Mouse (Mus musculus) urinary bladder, postnatal 10 days (tissue): Measurements from ENCODE around the gene Gemin7.

Experiments used
- DNase-seq: peaks from one replicate; pipeline ENCODE4 v3.0.0; 2022; ENCODE audit warnings: low spot score

The Gemin7 gene

DNA sequence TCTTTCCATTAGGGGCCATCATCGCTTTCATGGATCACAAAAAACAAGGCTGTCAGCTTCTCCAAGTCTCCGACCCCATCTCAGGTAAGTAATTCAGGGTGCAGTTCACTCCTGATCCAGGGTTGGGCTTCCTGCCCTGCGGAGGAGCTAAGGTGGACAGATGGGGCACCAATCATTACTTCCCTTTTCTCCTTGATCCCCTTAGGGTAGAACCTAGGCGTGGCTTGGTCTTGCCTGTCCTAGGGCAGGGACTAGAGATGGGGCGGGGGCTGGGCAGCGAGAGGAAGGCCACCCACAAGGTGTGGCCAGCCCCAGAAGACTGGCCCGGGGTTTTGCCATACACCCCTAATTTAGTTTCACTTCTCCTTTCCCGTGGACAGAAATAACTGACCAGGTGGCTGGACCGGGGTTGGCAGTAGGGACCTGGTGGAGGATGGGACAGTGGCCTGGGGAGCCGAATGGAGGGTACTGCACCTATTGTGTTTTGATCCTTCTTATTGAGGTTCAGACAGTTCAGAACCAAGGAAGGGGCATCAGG lies 551 bp upstream of the Gemin7 start:
- no peak for DNase-seq

DNA sequence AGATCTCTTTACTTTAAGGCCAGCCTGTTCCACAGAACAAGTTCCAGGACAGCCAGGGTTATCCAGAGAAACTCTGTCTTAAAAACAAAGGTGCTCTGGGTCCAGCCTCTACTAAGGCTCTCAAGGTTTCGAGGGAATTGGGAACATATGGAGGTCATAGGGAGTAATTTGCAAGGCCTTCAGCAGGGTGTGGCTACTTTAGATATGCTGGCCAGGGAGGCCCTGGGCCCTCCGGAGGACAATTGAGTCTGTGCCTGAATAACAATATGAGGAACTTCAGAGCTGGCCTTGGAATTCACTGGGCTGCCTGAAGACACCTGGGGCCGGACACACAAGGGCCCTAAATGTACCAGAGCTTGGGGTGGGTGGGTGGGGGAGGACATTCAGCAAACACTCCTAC lies 1.8 kb downstream of the Gemin7 start:
- no peak for DNase-seq

DNA sequence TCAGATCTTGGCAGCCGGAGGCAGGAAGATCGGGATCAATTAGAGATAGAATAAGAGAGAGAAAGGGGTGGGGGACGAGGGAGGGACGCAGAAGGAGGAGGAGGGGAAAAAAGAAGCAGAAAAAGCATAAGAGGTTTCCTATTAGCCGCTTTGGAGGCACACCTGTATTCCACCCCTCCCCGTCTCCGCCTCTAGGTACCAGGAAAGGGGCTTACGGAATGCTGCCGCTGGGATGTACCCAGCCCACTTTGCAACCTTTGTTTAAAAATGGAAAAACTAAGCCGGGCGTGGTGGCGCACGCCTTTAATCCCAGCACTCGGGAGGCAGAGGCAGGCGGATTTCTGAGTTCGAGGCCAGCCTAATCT lies 3.6 kb downstream of the Gemin7 start:
- no peak for DNase-seq

DNA sequence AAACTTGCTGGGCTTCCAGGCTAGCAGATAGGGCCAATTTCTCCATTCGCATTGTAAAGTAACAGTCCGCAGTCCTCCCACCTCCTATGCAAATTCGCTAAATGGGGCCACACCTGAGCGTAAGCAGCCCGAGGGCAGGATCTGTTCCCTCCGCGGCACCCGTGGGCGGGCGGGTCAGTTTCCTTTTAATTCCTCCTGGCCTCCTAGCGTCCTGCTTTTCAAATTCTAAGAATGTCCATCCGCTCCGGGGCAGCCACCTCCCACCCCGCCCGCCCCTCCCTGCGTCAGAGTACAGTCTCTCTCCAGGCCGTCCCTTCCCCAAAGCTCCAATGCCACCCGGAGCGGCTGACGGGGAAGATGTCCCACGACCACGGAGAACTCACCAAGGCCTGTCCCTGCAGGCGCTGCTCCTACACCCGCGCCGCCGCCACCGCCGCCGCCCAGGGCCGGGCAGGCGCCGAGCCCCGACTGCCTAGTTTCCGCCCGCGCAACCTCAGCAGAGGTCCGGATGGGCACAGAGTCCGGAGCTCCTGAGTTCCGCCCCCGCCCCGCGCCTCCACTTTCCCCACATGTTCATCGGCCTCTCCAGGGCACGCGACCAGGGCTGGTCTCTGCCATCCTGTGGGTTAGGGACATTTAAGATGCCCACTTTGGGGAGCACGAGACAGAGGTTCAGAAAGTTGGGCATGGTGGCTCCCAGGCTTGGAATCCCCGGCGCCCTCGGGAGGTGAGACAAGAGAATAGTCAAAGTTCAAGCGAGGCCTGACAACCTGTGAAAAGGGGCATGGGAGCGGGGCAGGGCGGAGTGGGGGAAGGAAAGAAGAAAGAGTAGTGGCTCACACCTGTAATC lies 4.2 kb downstream of the Gemin7 start:
- DNase-seq: peak; percentile 39

DNA sequence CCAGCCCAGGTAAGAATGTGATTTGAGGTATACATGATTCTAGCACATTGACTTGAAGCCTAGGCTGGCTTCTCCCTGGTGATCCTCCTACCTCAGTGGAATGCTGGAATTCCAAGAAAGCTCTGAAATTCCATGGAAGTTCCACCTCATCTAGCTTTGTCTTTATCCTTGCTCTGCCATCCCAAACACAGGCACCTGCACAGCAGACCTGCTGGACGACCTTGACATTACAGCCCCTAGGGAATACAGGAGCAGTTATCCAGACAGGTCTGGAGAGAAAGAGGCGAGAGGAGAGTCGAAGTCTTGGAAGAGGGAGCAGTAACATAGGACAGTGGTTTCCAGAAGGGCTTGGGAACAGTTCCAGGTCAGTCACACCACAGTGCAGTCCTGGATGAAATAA lies 7.7 kb downstream of the Gemin7 start:
- DNase-seq: no peak

DNA sequence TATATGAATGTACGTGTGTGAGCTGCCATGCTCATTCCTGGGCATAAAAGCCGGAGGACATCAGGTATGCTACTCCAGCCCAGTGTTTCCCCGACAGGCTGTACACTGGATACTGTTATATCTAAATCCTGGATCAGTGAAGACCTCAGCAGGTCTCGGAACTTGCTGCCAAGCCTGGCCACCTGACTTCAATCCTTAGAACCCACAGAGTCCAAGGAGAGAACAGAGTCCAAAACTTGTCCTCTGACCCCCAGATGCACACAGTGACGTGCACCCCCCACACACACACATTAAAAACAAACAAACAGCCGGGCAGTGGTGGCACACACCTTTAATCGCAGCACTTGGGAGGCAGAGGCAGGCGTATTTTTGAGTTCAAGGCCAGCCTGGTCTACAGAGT lies 10.0 kb downstream of the Gemin7 start:
- DNase-seq: no peak

DNA sequence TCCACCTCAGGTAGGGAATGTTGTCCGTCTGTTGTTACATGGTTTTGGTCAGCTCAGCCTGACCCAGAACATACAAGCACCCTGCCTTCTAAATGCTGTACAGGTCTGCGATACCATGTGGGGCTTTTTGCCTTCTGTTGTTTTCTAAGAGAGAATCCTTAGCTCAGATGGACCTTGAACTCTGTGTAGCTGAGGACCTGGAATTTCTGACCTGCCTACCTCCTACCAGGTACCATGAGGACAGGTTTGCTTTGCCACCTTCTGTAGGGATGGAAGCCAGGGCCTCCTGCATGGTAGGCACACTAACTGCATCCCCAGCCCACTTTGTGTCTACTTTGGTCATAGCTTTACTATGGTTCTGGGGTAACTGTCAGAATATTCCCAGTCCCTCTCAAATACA lies 11.6 kb downstream of the Gemin7 start:
- DNase-seq: no peak

DNA sequence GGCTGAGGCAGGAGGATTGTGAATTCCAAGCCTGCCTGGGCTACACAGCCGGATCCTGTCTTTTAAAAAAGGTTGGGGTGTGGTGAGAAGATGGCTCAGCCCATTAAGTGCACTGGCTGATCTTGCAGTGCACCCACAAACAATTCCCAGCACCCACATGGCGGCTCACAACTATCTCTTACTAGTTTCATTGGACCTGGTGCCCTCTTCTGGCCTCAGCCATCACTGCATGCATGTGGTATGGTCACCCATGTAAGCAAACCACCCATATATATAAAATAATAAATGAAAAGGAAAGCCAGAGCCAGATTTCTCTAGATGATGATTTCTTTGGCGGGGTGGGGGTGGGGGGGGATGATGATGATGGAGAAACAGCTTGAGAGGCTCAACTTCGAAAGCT lies 12.9 kb downstream of the Gemin7 start:
- no peak for DNase-seq

DNA sequence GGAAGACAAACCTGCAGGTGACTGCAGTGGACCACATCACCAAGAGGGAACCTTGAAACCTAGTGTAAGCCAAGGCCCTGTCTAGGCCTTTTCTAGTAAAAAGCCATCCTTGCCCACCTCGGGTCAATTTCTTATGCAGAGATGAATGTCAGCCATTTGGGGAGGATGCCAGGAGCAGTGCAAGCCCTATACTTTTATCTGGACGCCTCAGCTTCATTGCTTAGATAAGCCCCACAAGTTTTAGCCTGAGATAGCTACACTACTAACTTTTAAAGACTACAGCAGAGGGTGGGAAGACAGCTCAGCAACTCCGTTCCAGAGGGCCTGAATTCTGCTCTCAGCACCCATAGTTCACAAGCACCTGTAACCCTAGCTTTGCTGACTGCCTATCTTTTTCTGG lies 13.5 kb downstream of the Gemin7 start:
- DNase-seq: no peak

DNA sequence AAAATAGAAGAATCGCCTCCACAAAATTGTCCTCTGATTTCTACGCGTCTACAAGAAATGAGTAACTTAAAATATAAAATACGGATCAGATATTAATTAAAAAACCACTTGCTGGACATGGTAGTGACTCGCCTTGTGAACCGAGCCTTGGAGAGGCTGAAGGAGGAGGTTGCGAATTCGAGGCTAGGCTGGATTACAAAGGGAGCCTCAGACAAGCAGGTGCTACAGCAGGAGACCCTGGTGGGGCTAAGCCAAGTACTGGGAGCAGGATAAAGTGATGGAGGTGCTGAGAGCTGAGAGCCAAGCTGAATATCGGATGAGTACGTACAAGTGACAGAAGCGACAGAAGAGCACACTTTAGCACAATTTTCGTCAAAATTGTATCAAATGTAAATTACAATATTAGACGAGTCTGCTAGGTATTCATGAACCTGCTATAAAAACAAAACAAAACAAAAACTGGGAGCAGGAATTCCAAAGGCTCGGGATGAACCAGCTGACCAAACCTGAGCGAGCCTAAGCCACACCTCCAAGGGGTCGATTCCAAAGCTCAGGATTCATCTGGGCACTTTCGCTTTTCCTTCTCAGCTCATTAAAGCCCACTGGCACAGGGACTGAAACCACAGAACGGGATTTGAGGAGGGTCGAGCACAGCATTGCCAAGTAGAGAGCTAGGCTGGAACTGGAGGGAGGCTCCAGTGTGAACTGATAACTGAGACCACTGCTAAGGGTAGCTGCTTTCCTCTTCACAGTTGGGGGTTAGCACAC lies 14.6 kb downstream of the Gemin7 start, which contains the start of gene Ppp1r37:
Ppp1r37 (minus strand) TSS at position 434 of the 768 bp plus-strand sequence.
- no peak for DNase-seq

DNA sequence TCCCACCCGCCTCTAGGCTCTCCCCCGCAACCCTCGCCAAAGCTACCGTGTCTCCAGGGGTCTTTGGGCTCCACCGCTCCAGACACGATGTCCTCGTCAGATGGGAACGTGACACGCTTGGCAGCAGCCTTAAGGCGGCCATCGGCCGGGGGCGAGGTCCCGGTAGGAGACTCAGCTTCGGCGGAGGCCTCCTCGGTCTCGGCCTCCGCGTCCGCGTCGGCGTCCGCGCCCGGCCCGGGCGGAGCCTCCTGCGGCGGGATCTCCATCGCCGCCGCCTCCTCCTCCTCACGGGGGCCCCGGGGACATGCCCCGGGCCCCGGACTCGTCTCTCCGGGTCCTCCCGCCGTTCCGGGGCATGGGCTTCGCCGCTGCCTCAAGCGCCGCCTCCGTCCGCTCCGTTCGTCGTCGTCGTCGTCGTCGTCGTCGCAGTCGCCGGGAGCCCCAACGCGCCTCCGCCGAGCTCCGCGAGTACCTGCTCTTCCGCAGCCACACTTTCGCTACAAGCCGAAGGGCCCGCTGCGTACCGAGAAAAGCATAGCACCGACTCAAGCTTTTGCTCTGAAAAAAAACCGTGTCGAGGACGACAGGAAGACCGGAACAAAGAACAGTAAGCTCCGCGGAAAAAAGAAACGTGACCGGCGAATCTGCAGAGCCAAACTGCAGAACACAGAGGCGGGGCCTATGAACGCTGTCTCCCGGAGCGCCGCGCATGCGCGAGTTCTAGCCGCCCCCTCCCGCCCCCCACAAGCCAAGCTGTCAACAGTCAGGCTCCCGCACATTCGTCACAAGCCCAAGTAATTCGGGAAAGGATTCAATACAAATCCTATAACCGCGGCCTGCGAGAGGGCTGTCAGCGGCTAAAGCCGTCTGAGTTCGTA lies 15.4 kb downstream of the Gemin7 start:
- peak; percentile 67 for DNase-seq

DNA sequence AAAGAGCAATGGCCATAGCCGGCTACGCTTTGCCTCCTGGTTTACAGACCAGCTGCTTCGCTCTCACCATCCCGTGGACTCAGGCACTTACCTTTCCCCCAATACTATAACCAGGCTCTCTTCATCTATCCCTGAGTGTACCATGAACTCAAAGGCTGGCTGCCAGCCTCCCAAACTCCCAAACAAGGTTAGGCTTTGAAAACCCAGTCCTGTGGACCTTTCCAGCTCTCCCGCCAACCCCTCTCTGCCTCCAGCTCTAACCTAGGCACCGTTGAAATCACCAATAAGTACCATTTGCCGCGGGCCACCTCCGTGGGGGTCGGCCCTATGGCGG lies 16.0 kb downstream of the Gemin7 start:
- DNase-seq: no peak

DNA sequence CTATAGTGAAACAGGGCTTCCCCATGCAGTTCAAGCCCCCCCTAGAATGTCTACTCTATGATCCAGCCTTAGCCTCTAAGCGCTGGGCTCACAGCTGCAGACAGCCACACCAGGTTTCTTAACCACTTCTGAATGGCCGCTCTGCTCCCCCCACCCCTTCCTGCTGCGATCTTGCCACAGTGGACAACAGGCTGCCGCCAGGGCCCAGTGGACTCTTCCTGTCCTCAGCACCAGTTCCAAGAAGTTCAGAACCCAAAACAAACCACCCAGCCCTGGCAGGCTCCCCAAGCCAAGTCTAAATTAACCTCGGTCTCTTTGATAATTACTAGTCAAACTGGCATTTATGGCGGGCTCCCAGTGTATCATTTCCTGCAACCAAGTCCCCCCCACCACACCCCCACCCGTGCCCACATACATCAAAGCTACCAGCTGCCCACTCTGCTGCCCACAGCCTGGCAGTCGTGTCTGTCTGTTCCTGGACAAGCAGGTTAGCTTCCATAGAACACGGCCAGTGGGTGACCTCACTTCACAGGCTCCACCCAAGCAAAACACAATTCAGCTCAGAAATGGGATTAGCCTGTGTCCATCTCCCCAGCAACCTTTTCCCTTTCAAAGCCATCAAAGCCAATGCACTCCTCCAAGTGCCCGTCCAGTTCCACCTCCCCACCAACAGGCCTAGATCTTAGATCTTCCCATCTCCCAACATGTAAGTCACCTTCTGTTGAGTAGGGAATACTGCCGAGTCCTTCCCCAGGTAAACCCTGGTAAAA lies 16.7 kb downstream of the Gemin7 start:
- no peak for DNase-seq

DNA sequence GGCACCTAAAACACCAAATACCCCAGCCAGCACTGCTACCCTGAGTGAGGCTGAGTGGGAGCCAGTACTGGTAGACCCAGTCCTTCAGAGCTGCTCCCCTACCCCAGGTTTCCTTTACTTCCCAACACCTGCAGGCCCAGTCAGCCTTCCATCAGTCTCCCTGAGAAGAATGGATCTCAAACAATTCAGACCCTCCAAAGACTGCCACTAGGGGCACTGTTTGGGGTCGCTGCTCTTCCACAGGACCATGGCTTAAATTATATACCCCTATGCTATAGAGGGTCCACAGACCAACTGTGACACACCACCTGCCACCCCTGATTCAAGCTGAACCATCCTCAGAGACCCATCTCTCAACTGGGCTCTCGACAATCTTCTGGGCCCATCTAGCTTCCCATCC lies 18.4 kb downstream of the Gemin7 start:
- DNase-seq: no peak

DNA sequence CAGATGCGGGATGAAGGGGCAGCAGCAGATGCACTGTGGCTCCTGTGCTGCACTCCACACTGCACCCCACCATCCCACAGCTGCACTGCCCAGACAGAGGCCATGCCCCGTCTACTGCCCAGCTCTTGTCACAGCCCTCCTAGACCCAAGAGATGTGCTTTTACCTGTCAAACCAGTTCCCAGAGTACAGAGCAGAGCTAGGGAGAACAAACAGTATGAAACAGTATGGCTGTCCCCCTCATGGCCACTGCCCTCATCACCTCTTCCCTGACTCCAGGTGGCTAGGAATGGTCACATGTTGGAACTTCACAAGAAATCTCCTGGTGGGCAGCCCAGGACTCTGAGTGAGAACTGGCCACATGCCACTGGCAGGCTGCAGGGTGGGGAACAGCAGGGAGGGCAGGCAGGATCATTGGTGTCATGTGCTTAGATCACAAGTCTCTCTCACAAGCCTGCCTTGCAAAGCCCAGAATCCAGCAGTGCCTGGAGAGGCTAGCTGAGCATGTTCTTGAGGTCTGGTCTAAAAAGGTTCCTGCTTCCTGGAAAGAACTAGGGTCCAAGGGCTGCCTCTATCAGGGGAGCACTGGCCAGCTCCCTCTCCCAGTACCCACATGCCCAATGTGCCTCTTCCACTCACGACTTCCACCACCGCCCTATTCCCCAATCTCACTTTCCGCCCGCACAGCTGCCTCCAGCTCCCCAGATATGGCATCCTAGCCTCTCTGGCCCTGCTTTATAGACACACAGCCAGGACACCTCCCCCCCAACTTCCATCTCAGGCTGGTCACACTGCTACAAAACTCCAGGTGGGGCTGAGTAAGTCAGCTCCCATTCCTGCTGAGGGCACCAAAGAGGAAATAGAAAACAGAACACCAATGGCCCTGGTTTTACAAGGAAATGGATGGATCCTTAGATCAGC lies 19.2 kb downstream of the Gemin7 start:
- DNase-seq: no peak

DNA sequence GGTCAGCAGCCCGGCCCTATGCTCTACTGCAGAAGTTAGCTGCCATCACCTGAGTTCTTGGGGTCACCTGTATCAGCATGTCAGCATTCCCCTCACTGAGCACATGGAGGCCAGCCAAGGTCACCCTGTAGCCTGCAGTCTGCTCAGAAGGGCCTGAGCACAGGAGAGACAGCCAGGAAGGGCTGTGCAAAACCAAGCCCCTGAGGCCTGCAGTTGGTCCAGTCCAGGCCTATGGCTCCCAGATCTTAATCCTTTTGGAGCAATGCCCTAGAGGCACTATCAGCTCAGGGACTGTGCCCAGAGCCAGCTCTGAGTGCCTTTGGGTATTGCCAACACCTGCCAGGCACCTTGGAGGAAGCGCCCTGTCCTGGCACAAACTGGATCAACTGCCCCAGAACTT lies 20.3 kb downstream of the Gemin7 start:
- DNase-seq: no peak

DNA sequence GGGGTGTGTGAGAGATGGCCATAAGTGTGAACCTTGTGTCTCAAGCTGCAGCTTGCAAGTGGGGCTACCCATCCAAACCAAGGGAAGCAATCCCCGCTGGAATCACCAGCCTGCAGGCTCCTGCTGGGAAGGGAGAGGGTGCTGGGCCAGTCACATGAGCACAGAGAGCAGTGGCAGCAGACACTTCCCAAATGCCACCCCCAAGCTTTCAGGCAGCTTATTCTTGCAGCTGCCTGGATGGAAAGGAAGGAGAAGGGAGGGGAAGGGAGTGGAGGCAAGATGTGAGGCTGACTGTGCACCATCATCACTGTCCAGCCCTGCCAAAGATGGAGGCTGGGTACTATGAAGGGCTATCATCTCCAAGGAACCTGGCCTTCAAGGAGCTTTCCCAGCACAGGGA lies 23.2 kb downstream of the Gemin7 start:
- no peak for DNase-seq

DNA sequence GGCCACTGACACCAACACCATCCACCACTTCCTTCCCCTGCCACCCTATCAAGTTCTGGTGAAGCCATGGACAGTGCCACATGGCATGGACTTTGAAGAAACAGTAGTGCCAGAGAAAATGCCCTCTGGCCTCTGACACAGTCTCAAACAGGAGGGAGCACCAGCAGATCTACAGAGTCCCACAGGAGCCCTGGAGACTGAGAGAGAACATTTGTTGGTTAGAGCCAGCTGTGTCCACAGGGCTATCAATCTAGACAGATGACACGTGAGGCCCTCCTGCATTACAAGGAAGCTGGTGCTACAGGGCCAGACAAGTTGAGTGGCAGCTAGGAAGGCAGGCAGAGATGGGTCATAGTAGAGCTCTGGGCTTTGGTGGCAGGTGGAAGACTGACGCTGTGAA lies 25.0 kb downstream of the Gemin7 start:
- DNase-seq: no peak

DNA sequence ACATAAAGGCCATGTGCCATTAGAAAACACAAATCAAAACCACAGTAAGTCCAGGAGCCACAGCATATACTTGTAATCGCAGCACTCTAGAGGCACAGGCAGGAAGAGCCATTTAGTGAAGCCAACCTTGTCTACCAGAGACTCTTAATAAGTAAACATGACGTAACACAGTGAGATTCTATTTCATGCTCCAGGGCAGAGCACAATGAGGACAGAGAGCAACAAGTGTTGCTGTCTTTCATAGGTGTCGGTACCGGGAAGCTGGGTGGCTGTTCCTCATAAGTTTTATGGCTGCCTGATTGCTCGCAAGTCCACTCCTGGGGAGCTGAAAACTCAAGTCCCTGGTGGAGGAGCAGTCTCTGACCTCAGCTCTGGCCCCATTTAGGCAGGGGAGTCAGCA lies 25.8 kb downstream of the Gemin7 start:
- DNase-seq: no peak

DNA sequence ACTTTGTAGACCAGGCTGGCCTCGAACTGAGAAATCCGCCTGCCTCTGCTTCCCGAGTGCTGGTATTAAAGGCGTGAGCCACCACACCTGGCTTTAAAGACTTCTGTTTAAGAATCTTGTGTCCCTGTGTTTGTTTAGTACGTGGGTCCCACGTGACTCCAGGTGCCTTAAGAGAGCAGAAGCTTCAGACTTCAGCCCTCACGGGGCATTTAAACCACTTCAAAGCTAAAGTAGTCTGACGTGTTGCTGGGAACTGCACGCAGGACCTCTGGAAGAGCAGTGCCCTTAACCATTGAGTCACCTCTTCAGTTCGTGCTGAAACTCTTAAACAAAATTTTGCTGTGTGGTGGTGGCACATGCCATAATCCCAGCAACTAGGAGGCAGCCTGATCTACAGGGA lies 28.0 kb downstream of the Gemin7 start:
- no peak for DNase-seq
